Mouse (Mus musculus): ENCODE results near the gene Ptms. TPM values are rescaled to one million over a fixed set of nuclear protein-coding genes. Genes with fewer than 3 reads are reported as not detected.

Gene Ptms
- polyA plus RNA-seq (2015; fragmentation: Nextera tagmentation; extraction: Ambion mirVana), result 42.3 and 47.6 TPM in 2 replicates

- WGBS (ENCODE audit: insufficient replicate concordance), result 14% methylated on average over 13 of the region's 13 CpGs
- Histone ChIP-seq H3K27me3 (peaks cover 73% of the 10 kb centered on the region), H3K4me3 (replicated peaks) (no peak within 1 kb of the TSS), H3K27ac (peak within 1 kb of the TSS; percentile 73), H3K4me1 (replicated peaks) (peaks cover 54% of the 10 kb centered on the region), H3K36me3 (no peaks in the 10 kb centered on the region), H3K9ac (no peak within 1 kb of the TSS), H3K4me2 (peak within 1 kb of the TSS; percentile 29; the same call in 1 of the 2 replicates), H3K9me3 (replicated peaks) (no peaks in the 10 kb centered on the region)
- DNase-seq (peak; percentile 33), ATAC-seq (ENCODE audit: low read depth) (peak; percentile 52)
These were observed at the start of gene Ptms for GRCm38 (mm10) chr6:124919695-124920317. Gene Ptms, minus strand, starts transcription at chr6:124920103.

- H3K4me2 ChIP-seq, result no peak overlapping the region
- no peak overlapping the region for H3K4me3 ChIP-seq (replicated peaks)
- H3K4me1 ChIP-seq (replicated peaks), result peaks cover 33% of the 10 kb centered on the region
- H3K9ac ChIP-seq, result no peak overlapping the region
- peaks cover 3% of the 10 kb centered on the region; the same call in 1 of the 2 replicates for H3K9me3 ChIP-seq (replicated peaks)
- 0 out of 2 replicates have a peak, but pooled peaks cover 4% of the 10 kb centered on the region for H3K27me3 ChIP-seq
- no peak overlapping the region for H3K27ac ChIP-seq
- no peak for ATAC-seq (ENCODE audit: low read depth)
- peaks cover 10% of the 10 kb centered on the region for H3K36me3 ChIP-seq
- WGBS (ENCODE audit: insufficient replicate concordance), result 58% methylated on average over 4 of the region's 4 CpGs
- DNase-seq, result peak; percentile 39
These were observed 47.9 kb upstream of the Ptms start for GRCm38 (mm10) chr6:124967766-124968165.

- Histone ChIP-seq H3K36me3 (peaks cover 21% of the 10 kb centered on the region), H3K27ac (no peak overlapping the region), H3K4me2 (peak overlapping the region; percentile 87), H3K27me3 (0 out of 2 replicates have a peak, but pooled peaks cover 4% of the 10 kb centered on the region), H3K9ac (peak overlapping the region; percentile 85), H3K4me1 (replicated peaks) (peaks cover 33% of the 10 kb centered on the region), H3K9me3 (replicated peaks) (peaks cover 3% of the 10 kb centered on the region; the same call in 1 of the 2 replicates), H3K4me3 (replicated peaks) (peak overlapping the region; percentile 76)
- WGBS (ENCODE audit: insufficient replicate concordance), result 96% methylated on average over 7 of the region's 7 CpGs
- ATAC-seq (ENCODE audit: low read depth) (no peak), DNase-seq (no peak)
These were observed 46.7 kb upstream of the Ptms start for GRCm38 (mm10) chr6:124966466-124967118.

GRCm38 (mm10) chr6:124965747-124966146 is 45.8 kb upstream of the Ptms start:
- Histone ChIP-seq H3K27me3 (0 out of 2 replicates have a peak, but pooled peaks cover 4% of the 10 kb centered on the region), H3K4me1 (replicated peaks) (peaks cover 33% of the 10 kb centered on the region), H3K4me3 (replicated peaks) (peak overlapping the region; percentile 76), H3K4me2 (peak overlapping the region; percentile 87), H3K9me3 (replicated peaks) (peaks cover 3% of the 10 kb centered on the region; the same call in 1 of the 2 replicates), H3K27ac (peak overlapping the region; percentile 78), H3K36me3 (peaks cover 29% of the 10 kb centered on the region), H3K9ac (peak overlapping the region; percentile 85)
- 4% methylated on average over 15 of the region's 15 CpGs for WGBS (ENCODE audit: insufficient replicate concordance)
- ATAC-seq (ENCODE audit: low read depth), result no peak
- DNase-seq, result no peak

GRCm38 (mm10) chr6:124965088-124965719 is 45.3 kb upstream of the Ptms start, which contains the start of gene Cops7a:
Gene Cops7a, minus strand, starts transcription at chr6:124965538.
- Histone ChIP-seq H3K27me3 (no peaks in the 10 kb centered on the region), H3K9me3 (replicated peaks) (peaks cover 3% of the 10 kb centered on the region; the same call in 1 of the 2 replicates), H3K4me1 (replicated peaks) (peaks cover 33% of the 10 kb centered on the region), H3K9ac (peak within 1 kb of the TSS; percentile 85), H3K4me2 (peak within 1 kb of the TSS; percentile 87), H3K4me3 (replicated peaks) (peak within 1 kb of the TSS; percentile 76), H3K27ac (peak within 1 kb of the TSS; percentile 78), H3K36me3 (peaks cover 34% of the 10 kb centered on the region)
- under 1% methylated on average over 68 of the region's 68 CpGs for WGBS (ENCODE audit: insufficient replicate concordance)
- peak; percentile 94 for ATAC-seq (ENCODE audit: low read depth)
- peak; percentile 91 for DNase-seq

GRCm38 (mm10) chr6:124964638-124965037 is 44.7 kb upstream of the Ptms start:
- peaks cover 3% of the 10 kb centered on the region; the same call in 1 of the 2 replicates for H3K9me3 ChIP-seq (replicated peaks)
- no peaks in the 10 kb centered on the region for H3K27me3 ChIP-seq
- peaks cover 33% of the 10 kb centered on the region for H3K4me1 ChIP-seq (replicated peaks)
- peak overlapping the region; percentile 78 for H3K27ac ChIP-seq
- peak; percentile 9 for DNase-seq
- H3K9ac ChIP-seq, result peak overlapping the region; percentile 85
- peak overlapping the region; percentile 76 for H3K4me3 ChIP-seq (replicated peaks)
- ATAC-seq (ENCODE audit: low read depth), result 0 out of 2 replicates have a peak, but pooled peaks have one; percentile 9
- H3K36me3 ChIP-seq, result peaks cover 39% of the 10 kb centered on the region
- peak overlapping the region; percentile 87 for H3K4me2 ChIP-seq
- 10% methylated on average over 16 of the region's 16 CpGs for WGBS (ENCODE audit: insufficient replicate concordance)

- no peak overlapping the region for H3K4me3 ChIP-seq (replicated peaks)
- H3K27me3 ChIP-seq, result no peaks in the 10 kb centered on the region
- no peak overlapping the region for H3K27ac ChIP-seq
- H3K4me2 ChIP-seq, result no peak overlapping the region
- H3K9ac ChIP-seq, result no peak overlapping the region; the same call in 1 of the 2 replicates
- H3K4me1 ChIP-seq (replicated peaks), result peaks cover 22% of the 10 kb centered on the region
- WGBS (ENCODE audit: insufficient replicate concordance), result 90% methylated on average over 12 of the region's 12 CpGs
- no peak for ATAC-seq (ENCODE audit: low read depth)
- no peak for DNase-seq
- peaks cover 63% of the 10 kb centered on the region for H3K36me3 ChIP-seq
- no peaks in the 10 kb centered on the region for H3K9me3 ChIP-seq (replicated peaks)
These were observed 41.1 kb upstream of the Ptms start for GRCm38 (mm10) chr6:124961021-124961420.

GRCm38 (mm10) chr6:124959960-124960359 is 40.1 kb upstream of the Ptms start:
- Histone ChIP-seq H3K4me1 (replicated peaks) (peaks cover 16% of the 10 kb centered on the region), H3K4me2 (no peak overlapping the region), H3K9me3 (replicated peaks) (no peaks in the 10 kb centered on the region), H3K36me3 (peaks cover 71% of the 10 kb centered on the region), H3K4me3 (replicated peaks) (no peak overlapping the region), H3K9ac (no peak overlapping the region), H3K27me3 (no peaks in the 10 kb centered on the region), H3K27ac (no peak overlapping the region)
- ATAC-seq (ENCODE audit: low read depth) (no peak), DNase-seq (no peak)
- WGBS (ENCODE audit: insufficient replicate concordance), result 84% methylated on average over 13 of the region's 13 CpGs

- no peak overlapping the region for H3K4me3 ChIP-seq (replicated peaks)
- 70% methylated on average over 3 of the region's 3 CpGs for WGBS (ENCODE audit: insufficient replicate concordance)
- H3K9me3 ChIP-seq (replicated peaks), result no peaks in the 10 kb centered on the region
- no peak overlapping the region for H3K9ac ChIP-seq
- no peak overlapping the region for H3K4me2 ChIP-seq
- no peak overlapping the region for H3K27ac ChIP-seq
- peaks cover 71% of the 10 kb centered on the region for H3K36me3 ChIP-seq
- no peak for DNase-seq
- no peaks in the 10 kb centered on the region for H3K4me1 ChIP-seq (replicated peaks)
- ATAC-seq (ENCODE audit: low read depth), result no peak
- H3K27me3 ChIP-seq, result no peaks in the 10 kb centered on the region
These were observed 38.2 kb upstream of the Ptms start for GRCm38 (mm10) chr6:124958127-124958526.

GRCm38 (mm10) chr6:124955212-124955611 is 35.3 kb upstream of the Ptms start:
- Histone ChIP-seq H3K27me3 (no peaks in the 10 kb centered on the region), H3K9ac (no peak overlapping the region), H3K9me3 (replicated peaks) (peaks cover 9% of the 10 kb centered on the region; the same call in 1 of the 2 replicates), H3K4me1 (replicated peaks) (no peaks in the 10 kb centered on the region), H3K4me3 (replicated peaks) (no peak overlapping the region), H3K36me3 (peaks cover 46% of the 10 kb centered on the region), H3K4me2 (no peak overlapping the region), H3K27ac (no peak overlapping the region)
- DNase-seq (no peak), ATAC-seq (ENCODE audit: low read depth) (no peak)
- 82% methylated on average over 4 of the region's 4 CpGs for WGBS (ENCODE audit: insufficient replicate concordance)

Data from liver, embryonic 13.5 days (tissue).